Mouse (Mus musculus) liver, postnatal 0 days (tissue): Measurements from ENCODE around the gene Tjp3.

Source experiments
- CTCF ChIP-seq: sonication (generic); IDR thresholded peaks from 2 replicates; pipeline ENCODE4 v1.5.1; 2016; ENCODE audit warnings: antibody characterized with exemption, low read depth
- EP300 ChIP-seq: IDR thresholded peaks from 2 replicates; pipeline ENCODE4 v1.6.1; 2016; ENCODE audit warnings: antibody characterized with exemption, low read depth, mild to moderate bottlenecking

DNA sequence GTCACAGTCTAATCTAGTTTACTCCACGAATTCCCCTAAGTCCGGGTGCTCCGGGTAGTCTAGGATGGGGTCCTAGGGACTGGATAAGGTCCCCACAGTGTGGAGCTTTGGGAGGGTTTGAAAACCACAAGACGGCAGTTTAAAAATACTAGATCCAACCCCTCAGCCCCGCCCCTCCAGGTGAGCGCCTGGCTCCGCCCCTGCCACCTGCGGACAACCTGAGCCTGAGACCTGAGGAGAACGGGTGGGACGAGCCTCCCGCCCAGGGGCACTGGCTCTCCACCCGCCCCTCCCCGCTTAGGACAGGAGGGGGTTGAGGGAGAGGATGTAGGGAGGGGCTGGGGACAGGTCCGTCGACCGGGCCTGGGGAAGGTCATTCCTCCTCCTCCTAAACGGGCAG is 6.7 kb downstream of the Tjp3 start:
- TF ChIP-seq CTCF, result no peak
- TF ChIP-seq EP300, result no peak
